Mouse (Mus musculus): ENCODE data around the gene Slc41a2.

- TF ChIP-seq POLR2A (IDR thresholded peaks at IDR 0.05; ENCODE audit: insufficient read depth, low read length) (no peak), CTCF (IDR thresholded peaks at IDR 0.05; ENCODE audit: low read depth, low read length) (no peak)
Observed at GRCm38 (mm10) chr10:83361643-83362382, 24.1 kb upstream of the Slc41a2 start.

Measured in ES-Bruce4 (cell line).